Comparison of ENCODE assay signal across 11 mouse cellular contexts in genomic region chr17:69770046-69770445, GRCm38 (mm10).
DNase-seq lines count a peak whose midpoint lies in the region; ATAC-seq lines count a peak whose summit lies in the region.
"Had no signal": no experiment of that assay in that cellular context is flagged by ENCODE, and none has a peak within 500 bp of the region (broad histone marks: within the 10 kb centered on the region; RNA-seq: fewer than 3 reads in every experiment).

No protein-coding gene starts in this region.

- peak; percentile 92 for DNase-seq in brain, adult 2 months (ENCODE audit: low read depth, low spot score)
- DNase-seq in cerebellum, adult 9-11 months, result peak; percentile 39
- DNase-seq in layer of hippocampus, adult 18-20 months (ENCODE audit: low spot score in 2 of 2), result peak; percentile 82 to 90
- DNase-seq in left cerebral cortex, postnatal 25 days (ENCODE audit: low spot score in 2 of 2), result peak; percentile 47 to 90
- no peak for DNase-seq in kidney, postnatal 36 days
- no peak for DNase-seq in kidney, postnatal 25 days
- no peak for DNase-seq in retina, embryonic 14.5 days (ENCODE audit: low spot score)
- DNase-seq: adrenal gland, adult 8-10 months; kidney, adult 9 months; thymus, postnatal 25 days had no signal

- no peak for ATAC-seq in megakaryocyte, adult 5-6 weeks (ENCODE audit: poor library complexity, severe bottlenecking)

- intact Hi-C loops in left cerebral cortex, postnatal 25 days (cut with DNase I), result loop anchor here (2.0 kb wide), 2 partner anchors 91 to 179 kb away; no protein-coding TSS in a partner anchor

Comparison
In these comparisons a context has a peak if more than half of its experiments do, and no peak if none do; other contexts are left out.
1. DNase-seq: peak in brain, adult 2 months (single experiment), cerebellum, adult 9-11 months (single experiment), layer of hippocampus, adult 18-20 months (2 of 2) and left cerebral cortex, postnatal 25 days (2 of 2); none in kidney, postnatal 36 days (0 of 2), kidney, postnatal 25 days (0 of 2) and retina, embryonic 14.5 days (single experiment).